Mouse (Mus musculus): ENCODE results near the gene Egfem1. TPM values are rescaled to one million over a fixed set of nuclear protein-coding genes. Genes with fewer than 3 reads are reported as not detected.
A peak's percentile ranks its signal among the peaks of the same experiment; 100 is the strongest.

The Egfem1 gene
- polyA plus RNA-seq, 1 experiment from 2014 or later, result 1.6 TPM

GRCm38 (mm10) chr3:29098467-29098866, 16.6 kb downstream of the Egfem1 start:
- whole genome bisulfite sequencing, result 64% methylated on average over 2 of the region's 2 CpGs
- ATAC-seq (replicated peaks; ENCODE audit: low FRiP score, low read depth) (no peak), DNase-seq (ENCODE audit: low spot score) (no peak)
- Histone ChIP-seq H3K9me3 (replicated peaks; ENCODE audit: low read length) (no peaks in the 10 kb centered on the region), H3K27ac (no peak overlapping the region), H3K4me2 (ENCODE audit: low read length) (no peak overlapping the region), H3K4me1 (replicated peaks; ENCODE audit: insufficient read depth, low read length) (no peaks in the 10 kb centered on the region), H3K36me3 (ENCODE audit: insufficient read depth, low read length) (no peaks in the 10 kb centered on the region), H3K27me3 (ENCODE audit: insufficient read depth, low read length) (no peaks in the 10 kb centered on the region), H3K4me3 (replicated peaks; ENCODE audit: low read depth, low read length) (no peak overlapping the region), H3K9ac (ENCODE audit: low read depth, low read length) (no peak overlapping the region)
- TF ChIP-seq CTCF (IDR thresholded peaks at IDR 0.05; ENCODE audit: low read depth), result no peak

- H3K27ac ChIP-seq, result no peak overlapping the region
- no peaks in the 10 kb centered on the region for H3K4me1 ChIP-seq (replicated peaks; ENCODE audit: insufficient read depth, low read length)
- no peaks in the 10 kb centered on the region for H3K36me3 ChIP-seq (ENCODE audit: insufficient read depth, low read length)
- TF ChIP-seq CTCF (IDR thresholded peaks at IDR 0.05; ENCODE audit: low read depth), result no peak
- 57% methylated on average over 3 of the region's 3 CpGs for WGBS
- no peak overlapping the region for H3K4me2 ChIP-seq (ENCODE audit: low read length)
- no peaks in the 10 kb centered on the region for H3K27me3 ChIP-seq (ENCODE audit: insufficient read depth, low read length)
- DNase-seq (ENCODE audit: low spot score) (no peak), ATAC-seq (replicated peaks; ENCODE audit: low FRiP score, low read depth) (no peak)
- no peak overlapping the region for H3K9ac ChIP-seq (ENCODE audit: low read depth, low read length)
- no peak overlapping the region for H3K4me3 ChIP-seq (replicated peaks; ENCODE audit: low read depth, low read length)
- H3K9me3 ChIP-seq (replicated peaks; ENCODE audit: low read length), result no peaks in the 10 kb centered on the region
Measured at GRCm38 (mm10) chr3:29106016-29106723, 24.3 kb downstream of the Egfem1 start.

- no peaks in the 10 kb centered on the region for H3K4me1 ChIP-seq (replicated peaks; ENCODE audit: insufficient read depth, low read length)
- no peak overlapping the region for H3K4me3 ChIP-seq (replicated peaks; ENCODE audit: low read depth, low read length)
- DNase-seq (ENCODE audit: low spot score) (no peak), ATAC-seq (replicated peaks; ENCODE audit: low FRiP score, low read depth) (no peak)
- no peak overlapping the region for H3K9ac ChIP-seq (ENCODE audit: low read depth, low read length)
- H3K9me3 ChIP-seq (replicated peaks; ENCODE audit: low read length), result no peaks in the 10 kb centered on the region
- no peak overlapping the region for H3K4me2 ChIP-seq (ENCODE audit: low read length)
- H3K27ac ChIP-seq, result no peak overlapping the region
- no peaks in the 10 kb centered on the region for H3K27me3 ChIP-seq (ENCODE audit: insufficient read depth, low read length)
- H3K36me3 ChIP-seq (ENCODE audit: insufficient read depth, low read length), result no peaks in the 10 kb centered on the region
- WGBS, result 90% methylated on average over 1 of the region's 1 CpGs
- no peak for TF ChIP-seq CTCF (IDR thresholded peaks at IDR 0.05; ENCODE audit: low read depth)
Measured at GRCm38 (mm10) chr3:29107134-29107533, 25.3 kb downstream of the Egfem1 start.

- 51% methylated on average over 2 of the region's 2 CpGs for WGBS
- TF ChIP-seq CTCF (IDR thresholded peaks at IDR 0.05; ENCODE audit: low read depth), result no peak
- Histone ChIP-seq H3K4me3 (replicated peaks; ENCODE audit: low read depth, low read length) (no peak overlapping the region), H3K4me1 (replicated peaks; ENCODE audit: insufficient read depth, low read length) (no peaks in the 10 kb centered on the region), H3K9ac (ENCODE audit: low read depth, low read length) (no peak overlapping the region), H3K36me3 (ENCODE audit: insufficient read depth, low read length) (no peaks in the 10 kb centered on the region), H3K9me3 (replicated peaks; ENCODE audit: low read length) (no peaks in the 10 kb centered on the region), H3K4me2 (ENCODE audit: low read length) (no peak overlapping the region), H3K27me3 (ENCODE audit: insufficient read depth, low read length) (no peaks in the 10 kb centered on the region), H3K27ac (0 out of 2 replicates have a peak overlapping the region, but pooled peaks have one; percentile 11)
- peak; percentile 22 for DNase-seq (ENCODE audit: low spot score)
- 0 out of 2 replicates have a peak, but pooled peaks have one; percentile 49 for ATAC-seq (replicated peaks; ENCODE audit: low FRiP score, low read depth)
Measured at GRCm38 (mm10) chr3:29110321-29110720, 28.5 kb downstream of the Egfem1 start.

GRCm38 (mm10) chr3:29114517-29114916, 32.7 kb downstream of the Egfem1 start:
- no peak for TF ChIP-seq CTCF (IDR thresholded peaks at IDR 0.05; ENCODE audit: low read depth)
- no peak for DNase-seq (ENCODE audit: low spot score)
- H3K9ac ChIP-seq (ENCODE audit: low read depth, low read length), result no peak overlapping the region
- no peaks in the 10 kb centered on the region for H3K36me3 ChIP-seq (ENCODE audit: insufficient read depth, low read length)
- ATAC-seq (replicated peaks; ENCODE audit: low FRiP score, low read depth), result no peak
- no peak overlapping the region for H3K27ac ChIP-seq
- no peak overlapping the region for H3K4me2 ChIP-seq (ENCODE audit: low read length)
- 89% methylated on average over 3 of the region's 3 CpGs for WGBS
- no peak overlapping the region for H3K4me3 ChIP-seq (replicated peaks; ENCODE audit: low read depth, low read length)
- H3K4me1 ChIP-seq (replicated peaks; ENCODE audit: insufficient read depth, low read length), result no peaks in the 10 kb centered on the region
- H3K9me3 ChIP-seq (replicated peaks; ENCODE audit: low read length), result no peaks in the 10 kb centered on the region
- H3K27me3 ChIP-seq (ENCODE audit: insufficient read depth, low read length), result no peaks in the 10 kb centered on the region

- Histone ChIP-seq H3K36me3 (ENCODE audit: insufficient read depth, low read length) (no peaks in the 10 kb centered on the region), H3K4me1 (replicated peaks; ENCODE audit: insufficient read depth, low read length) (no peaks in the 10 kb centered on the region), H3K4me2 (ENCODE audit: low read length) (no peak overlapping the region), H3K9me3 (replicated peaks; ENCODE audit: low read length) (no peaks in the 10 kb centered on the region), H3K27ac (no peak overlapping the region), H3K4me3 (replicated peaks; ENCODE audit: low read depth, low read length) (no peak overlapping the region), H3K9ac (ENCODE audit: low read depth, low read length) (no peak overlapping the region), H3K27me3 (ENCODE audit: insufficient read depth, low read length) (no peaks in the 10 kb centered on the region)
- DNase-seq (ENCODE audit: low spot score), result no peak
- no peak for ATAC-seq (replicated peaks; ENCODE audit: low FRiP score, low read depth)
- WGBS, result 41% methylated on average over 1 of the region's 1 CpGs
- no peak for TF ChIP-seq CTCF (IDR thresholded peaks at IDR 0.05; ENCODE audit: low read depth)
Measured at GRCm38 (mm10) chr3:29117379-29117778, 35.6 kb downstream of the Egfem1 start.

GRCm38 (mm10) chr3:29122556-29122955, 40.7 kb downstream of the Egfem1 start:
- WGBS, result 69% methylated on average over 1 of the region's 1 CpGs
- Histone ChIP-seq H3K27me3 (ENCODE audit: insufficient read depth, low read length) (no peaks in the 10 kb centered on the region), H3K4me2 (ENCODE audit: low read length) (no peak overlapping the region), H3K4me3 (replicated peaks; ENCODE audit: low read depth, low read length) (no peak overlapping the region), H3K4me1 (replicated peaks; ENCODE audit: insufficient read depth, low read length) (no peaks in the 10 kb centered on the region), H3K9me3 (replicated peaks; ENCODE audit: low read length) (no peaks in the 10 kb centered on the region), H3K27ac (no peak overlapping the region), H3K36me3 (ENCODE audit: insufficient read depth, low read length) (no peaks in the 10 kb centered on the region), H3K9ac (ENCODE audit: low read depth, low read length) (no peak overlapping the region)
- ATAC-seq (replicated peaks; ENCODE audit: low FRiP score, low read depth), result no peak
- TF ChIP-seq CTCF (IDR thresholded peaks at IDR 0.05; ENCODE audit: low read depth), result no peak
- no peak for DNase-seq (ENCODE audit: low spot score)

All from kidney, postnatal 0 days (tissue).